Mouse (Mus musculus): ENCODE measurements around the gene Ddx46. TPM values are rescaled to one million over a fixed set of nuclear protein-coding genes. Genes with fewer than 3 reads are reported as not detected.
"Not testable (repeated sequence)": the region's sequence is repeated elsewhere in the genome, so short reads cannot be mapped to it uniquely, and the experiment has no call there.

Ddx46 gene
- polyA plus RNA-seq, 1 experiment = 56.7 TPM

DNA sequence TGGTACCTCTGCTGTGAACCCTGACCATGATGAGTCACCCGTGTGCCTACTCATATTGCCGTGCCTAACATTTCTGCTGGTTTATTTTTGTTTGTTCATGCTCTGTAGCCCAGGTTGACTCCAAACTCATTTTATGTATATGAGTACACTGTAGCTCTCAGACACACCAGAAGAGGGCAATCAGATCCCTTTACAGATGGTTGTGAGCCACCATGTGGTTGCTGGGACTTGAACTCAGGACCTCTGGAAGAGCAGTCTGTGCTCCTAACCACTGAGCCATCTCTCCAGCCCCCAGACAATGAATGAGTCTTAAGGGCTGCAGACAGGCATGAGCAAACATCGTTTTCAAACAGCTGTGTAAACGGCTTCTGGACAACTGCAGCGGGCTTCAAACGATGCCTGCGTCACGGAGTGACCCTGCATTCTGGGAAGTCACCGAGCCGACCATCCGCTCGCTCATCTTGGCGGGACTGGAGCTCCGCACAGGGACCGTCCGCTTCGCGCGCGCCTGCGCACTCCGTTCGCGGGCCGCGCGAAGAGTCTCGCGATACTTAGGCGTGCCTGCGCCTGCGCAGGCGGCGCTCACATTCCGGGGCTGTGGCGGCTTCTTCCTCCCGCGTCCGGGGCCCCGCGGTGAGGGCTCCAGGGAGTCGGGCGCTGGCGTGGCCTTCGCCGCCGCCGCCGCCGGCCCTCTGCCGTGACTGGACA lies 57.9 kb downstream of the Ddx46 start, which contains the start of gene B230219D22Rik:
Gene B230219D22Rik (plus strand): TSS at position 590 of the 708 bp plus-strand sequence.
- H3K27ac ChIP-seq (ENCODE audit: control insufficient read depth, insufficient read depth, low read depth, low read length, poor library complexity) = peak within 1 kb of the TSS; percentile 99
- H3K4me3 ChIP-seq (replicated peaks; ENCODE audit: control insufficient read depth, low read depth, low read length) = peak within 1 kb of the TSS; percentile 94
- no peak for TF ChIP-seq CTCF (IDR thresholded peaks at IDR 0.05; ENCODE audit: control insufficient read depth, insufficient read depth, low read length)
- peak; percentile 88; the same call in 1 of the 2 replicates for TF ChIP-seq POLR2A (IDR thresholded peaks at IDR 0.05; ENCODE audit: borderline replicate concordance, control insufficient read depth, low read depth, low read length)
- H3K4me1 ChIP-seq (ENCODE audit: control insufficient read depth, insufficient read depth, low read length) = peaks cover 1% of the 10 kb centered on the region; the same call in 1 of the 2 replicates
- WGBS = under 1% methylated on average over 51 of the region's 51 CpGs

DNA sequence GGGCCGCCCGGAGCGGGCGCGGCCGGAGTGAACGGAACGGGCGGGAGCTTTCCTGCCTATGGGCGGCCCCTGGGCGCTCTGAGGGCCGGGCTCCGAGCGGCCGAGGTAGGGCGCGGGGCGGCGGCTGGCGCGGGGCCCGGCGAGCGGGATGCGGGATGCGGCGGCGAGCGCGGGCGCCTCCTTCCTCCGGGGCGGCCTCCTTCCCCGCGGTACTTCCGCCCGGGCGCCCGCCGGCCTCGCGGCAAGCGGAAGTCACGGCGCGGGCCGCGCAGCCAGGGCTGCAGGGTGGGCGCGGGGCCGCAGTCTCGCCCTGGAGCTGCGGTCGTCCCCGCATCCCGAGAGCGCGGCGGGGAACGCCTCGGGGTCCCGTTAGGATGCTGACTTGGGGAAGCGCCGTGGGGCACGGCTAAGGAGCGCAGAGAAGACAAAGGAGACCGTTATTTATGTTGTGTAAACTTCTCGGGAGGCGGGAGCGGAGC lies 58.5 kb downstream of the Ddx46 start:
- peak overlapping the region; percentile 99 for H3K27ac ChIP-seq (ENCODE audit: control insufficient read depth, insufficient read depth, low read depth, low read length, poor library complexity)
- TF ChIP-seq CTCF (IDR thresholded peaks at IDR 0.05; ENCODE audit: control insufficient read depth, insufficient read depth, low read length) (no peak), POLR2A (IDR thresholded peaks at IDR 0.05; ENCODE audit: borderline replicate concordance, control insufficient read depth, low read depth, low read length) (peak; percentile 42; the same call in 1 of the 2 replicates)
- H3K4me3 ChIP-seq (replicated peaks; ENCODE audit: control insufficient read depth, low read depth, low read length) = peak overlapping the region; percentile 94
- WGBS = under 1% methylated on average over 69 of the region's 70 CpGs
- H3K4me1 ChIP-seq (ENCODE audit: control insufficient read depth, insufficient read depth, low read length) = peaks cover 1% of the 10 kb centered on the region; the same call in 1 of the 2 replicates

DNA sequence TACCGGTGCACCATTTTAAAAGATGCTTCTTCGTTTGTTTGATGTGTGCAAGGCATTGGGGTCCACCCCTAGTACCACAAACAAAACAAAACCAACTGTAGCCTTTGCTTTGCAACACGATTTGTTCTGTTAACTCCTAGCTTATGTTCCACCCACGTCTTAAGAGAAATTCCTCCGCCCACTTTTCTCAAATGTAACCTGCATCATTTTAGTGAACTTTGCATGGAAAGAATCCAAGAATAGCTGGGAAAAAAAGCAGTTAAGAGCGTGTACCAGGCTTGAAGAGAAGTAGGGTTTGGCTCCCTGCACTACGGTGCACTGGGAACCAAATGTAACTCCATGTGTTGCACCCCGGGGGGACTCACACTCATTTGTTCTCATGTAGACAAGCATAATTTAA lies 59.3 kb downstream of the Ddx46 start:
- Histone ChIP-seq H3K4me1 (ENCODE audit: control insufficient read depth, insufficient read depth, low read length) (peaks cover 1% of the 10 kb centered on the region; the same call in 1 of the 2 replicates), H3K4me3 (replicated peaks; ENCODE audit: control insufficient read depth, low read depth, low read length) (peak overlapping the region; percentile 94), H3K27ac (ENCODE audit: control insufficient read depth, insufficient read depth, low read depth, low read length, poor library complexity) (no peak overlapping the region)
- 3% methylated on average over 8 of the region's 8 CpGs for WGBS
- TF ChIP-seq POLR2A (IDR thresholded peaks at IDR 0.05; ENCODE audit: borderline replicate concordance, control insufficient read depth, low read depth, low read length) = no peak
- TF ChIP-seq CTCF (IDR thresholded peaks at IDR 0.05; ENCODE audit: control insufficient read depth, insufficient read depth, low read length) = no peak

DNA sequence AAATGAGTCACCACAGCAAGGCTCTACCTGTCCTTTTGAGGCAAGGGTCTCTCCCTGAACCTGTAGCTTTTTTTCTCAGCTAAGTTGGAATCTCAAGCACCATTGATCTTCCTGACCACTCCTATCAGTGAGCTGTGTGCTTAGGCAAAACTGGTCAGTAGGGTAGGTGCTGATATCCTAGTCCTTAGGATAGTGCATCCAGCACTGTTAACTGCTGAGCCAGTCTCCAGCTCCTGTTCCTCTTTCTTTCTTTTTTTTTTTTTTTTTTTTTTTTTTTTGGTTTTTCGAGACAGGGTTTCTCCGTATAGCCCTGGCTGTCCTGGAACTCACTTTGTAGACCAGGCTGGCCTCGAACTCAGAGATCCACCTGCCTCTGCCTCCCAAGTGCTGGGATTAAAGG lies 61.2 kb downstream of the Ddx46 start:
- not testable (repeated sequence) for H3K4me3 ChIP-seq (replicated peaks; ENCODE audit: control insufficient read depth, low read depth, low read length); H3K4me1 ChIP-seq (ENCODE audit: control insufficient read depth, insufficient read depth, low read length); H3K27ac ChIP-seq (ENCODE audit: control insufficient read depth, insufficient read depth, low read depth, low read length, poor library complexity)
- WGBS = 46% methylated on average over 3 of the region's 3 CpGs

DNA sequence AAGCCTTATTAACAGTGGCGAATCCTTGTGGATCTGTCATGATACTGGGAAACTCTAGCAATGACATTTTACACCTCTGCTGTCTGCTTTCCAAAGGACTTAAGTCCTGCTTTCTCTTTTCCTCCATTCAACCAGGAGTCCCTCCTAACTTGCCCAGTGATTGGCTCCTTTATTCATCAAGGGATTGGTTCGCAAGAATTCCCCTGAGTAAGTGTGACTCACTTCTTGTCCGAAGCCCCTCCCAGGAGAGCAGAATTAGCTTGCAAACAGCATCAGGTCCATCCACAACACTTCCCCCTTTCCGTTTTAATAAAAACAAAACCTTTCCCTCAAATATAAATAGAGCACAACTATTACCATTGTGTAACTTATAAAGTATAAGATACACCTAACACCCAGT lies 69.5 kb downstream of the Ddx46 start:
- H3K4me1 ChIP-seq (ENCODE audit: control insufficient read depth, insufficient read depth, low read length) = no peaks in the 10 kb centered on the region
- no peak overlapping the region for H3K27ac ChIP-seq (ENCODE audit: control insufficient read depth, insufficient read depth, low read depth, low read length, poor library complexity)
- TF ChIP-seq CTCF (IDR thresholded peaks at IDR 0.05; ENCODE audit: control insufficient read depth, insufficient read depth, low read length) (no peak), POLR2A (IDR thresholded peaks at IDR 0.05; ENCODE audit: borderline replicate concordance, control insufficient read depth, low read depth, low read length) (no peak)
- WGBS = 77% methylated on average over 4 of the region's 4 CpGs
- no peak overlapping the region for H3K4me3 ChIP-seq (replicated peaks; ENCODE audit: control insufficient read depth, low read depth, low read length)

DNA sequence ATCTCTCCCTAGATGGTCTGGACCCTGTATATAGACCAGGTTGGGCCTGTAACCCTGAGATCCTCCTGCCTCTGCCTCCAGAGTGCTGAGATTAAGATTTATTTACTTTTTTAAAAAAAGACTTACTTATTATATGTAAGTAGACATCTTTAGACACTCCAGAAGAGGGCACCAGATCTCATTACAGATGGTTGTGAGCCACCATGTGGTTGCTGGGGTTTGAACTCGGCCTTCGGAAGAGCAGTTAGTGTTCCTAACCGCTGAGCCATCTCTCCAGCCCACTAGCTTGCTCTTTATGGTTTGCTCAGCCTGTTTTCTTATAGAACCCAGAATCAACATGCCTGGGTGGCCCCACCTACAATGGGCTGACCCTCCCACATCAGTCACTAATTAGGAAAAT lies 78.0 kb downstream of the Ddx46 start:
- Histone ChIP-seq H3K4me1 (ENCODE audit: control insufficient read depth, insufficient read depth, low read length) (no peaks in the 10 kb centered on the region; the same call in none of the 2 replicates), H3K4me3 (replicated peaks; ENCODE audit: control insufficient read depth, low read depth, low read length) (no peak overlapping the region), H3K27ac (ENCODE audit: control insufficient read depth, insufficient read depth, low read depth, low read length, poor library complexity) (no peak overlapping the region)
- whole genome bisulfite sequencing = 79% methylated on average over 3 of the region's 3 CpGs
- TF ChIP-seq POLR2A (IDR thresholded peaks at IDR 0.05; ENCODE audit: borderline replicate concordance, control insufficient read depth, low read depth, low read length) = no peak
- TF ChIP-seq CTCF (IDR thresholded peaks at IDR 0.05; ENCODE audit: control insufficient read depth, insufficient read depth, low read length) = no peak

DNA sequence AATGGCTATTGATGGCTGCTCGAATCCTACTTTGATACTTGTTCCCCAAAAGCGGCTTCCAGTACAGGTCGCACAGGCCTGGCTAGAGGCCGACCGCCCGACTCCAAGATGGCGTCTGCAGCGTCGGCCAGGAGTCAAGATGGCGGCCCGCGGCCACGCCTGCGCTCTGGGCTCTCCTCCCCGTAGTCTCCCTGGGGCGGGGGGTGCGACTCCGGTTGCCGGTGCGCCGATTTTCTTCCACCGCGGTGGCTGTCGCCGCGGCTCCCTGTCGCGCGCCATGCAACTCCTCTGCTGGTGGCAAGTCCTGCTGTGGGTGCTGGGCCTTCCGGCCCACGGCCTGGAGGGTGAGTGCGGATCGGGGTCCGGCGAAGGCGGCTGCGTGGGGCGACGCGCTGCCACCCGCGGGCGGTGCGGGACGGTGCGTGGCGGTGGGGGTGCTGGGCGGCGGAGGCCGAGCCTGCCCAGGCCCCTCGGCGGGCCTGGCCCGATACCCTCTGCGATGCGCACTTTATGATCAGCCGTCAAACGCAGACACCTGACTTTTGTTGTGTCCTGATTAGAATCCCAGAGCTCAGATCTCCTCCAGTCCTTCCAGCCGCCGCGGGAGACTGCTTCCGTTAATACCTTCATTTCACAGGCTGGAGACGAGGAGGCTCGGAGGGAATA lies 79.8 kb downstream of the Ddx46 start, which contains the start of gene Txndc15:
Gene Txndc15 (plus strand): TSS at position 150 of the 666 bp plus-strand sequence.
- Histone ChIP-seq H3K4me1 (ENCODE audit: control insufficient read depth, insufficient read depth, low read length) (no peaks in the 10 kb centered on the region; the same call in none of the 2 replicates), H3K27ac (ENCODE audit: control insufficient read depth, insufficient read depth, low read depth, low read length, poor library complexity) (peak within 1 kb of the TSS; percentile 75), H3K4me3 (replicated peaks; ENCODE audit: control insufficient read depth, low read depth, low read length) (peak within 1 kb of the TSS; percentile 92)
- under 1% methylated on average over 63 of the region's 63 CpGs for WGBS
- TF ChIP-seq POLR2A (IDR thresholded peaks at IDR 0.05; ENCODE audit: borderline replicate concordance, control insufficient read depth, low read depth, low read length) (peak; percentile 68; the same call in 1 of the 2 replicates), CTCF (IDR thresholded peaks at IDR 0.05; ENCODE audit: control insufficient read depth, insufficient read depth, low read length) (no peak)

DNA sequence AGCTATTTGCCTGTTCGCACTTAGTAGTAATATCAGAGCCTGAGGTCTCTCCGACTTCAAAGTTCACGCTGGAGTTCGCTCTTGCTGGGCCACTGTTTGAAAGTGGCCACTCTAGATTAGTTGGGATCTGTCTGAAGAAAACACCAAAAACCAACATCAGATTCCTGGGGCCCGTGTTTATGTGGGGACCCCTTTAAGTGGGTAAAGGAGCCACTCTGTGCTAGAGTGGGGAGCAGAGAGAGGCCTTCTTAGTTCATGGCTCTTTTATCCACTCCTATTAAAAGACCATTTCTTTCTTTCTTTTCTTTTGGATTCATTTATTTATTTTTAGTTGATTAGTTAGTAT lies 80.3 kb downstream of the Ddx46 start:
- 12% methylated on average over 5 of the region's 5 CpGs for WGBS
- Histone ChIP-seq H3K4me1 (ENCODE audit: control insufficient read depth, insufficient read depth, low read length) (no peaks in the 10 kb centered on the region; the same call in none of the 2 replicates), H3K27ac (ENCODE audit: control insufficient read depth, insufficient read depth, low read depth, low read length, poor library complexity) (peak overlapping the region; percentile 75; the same call in 1 of the 2 replicates), H3K4me3 (replicated peaks; ENCODE audit: control insufficient read depth, low read depth, low read length) (peak overlapping the region; percentile 92)
- TF ChIP-seq POLR2A (IDR thresholded peaks at IDR 0.05; ENCODE audit: borderline replicate concordance, control insufficient read depth, low read depth, low read length) (no peak), CTCF (IDR thresholded peaks at IDR 0.05; ENCODE audit: control insufficient read depth, insufficient read depth, low read length) (no peak)

Data from bone marrow, adult 2 months (tissue).